Mouse (Mus musculus) liver, embryonic 14.5 days (tissue): ENCODE measurements around the gene Nenf. TPM values are rescaled to one million over a fixed set of nuclear protein-coding genes. Genes with fewer than 3 reads are reported as not detected.

ENCODE experiments used
- ATAC-seq: fragments of 200-750 bp; cut with Nextera tagmentation; 2 replicates; pipeline ENCODE4 v1.8.0; 2017; ENCODE audit warnings: moderate number of reproducible peaks, mild to moderate bottlenecking, moderate library complexity; ENCODE audit not compliant: insufficient read depth
- DNase-seq, 3 experiments: peaks; one replicate each; pipeline ENCODE4 v3.0.0-alpha.2; 2012 to 2013; ENCODE audit warnings: low read depth in 3 of 3, low spot score in 3 of 3
- H3K27ac ChIP-seq: fragments of 300-500 bp; sonication (generic); 2 replicates; pipeline ENCODE4 v1.5.1; 2014; ENCODE audit warnings: moderate library complexity, mild to moderate bottlenecking, control low read depth, inconsistent platforms
- H3K27me3 ChIP-seq: fragments of 300-500 bp; sonication (generic); 2 replicates; pipeline ENCODE4 v1.6.1; 2014; ENCODE audit warnings: mild to moderate bottlenecking, low read length, moderate library complexity; ENCODE audit not compliant: control insufficient read depth, insufficient read depth
- H3K36me3 ChIP-seq: fragments of 300-500 bp; sonication (generic); replicated peaks from 2 replicates; pipeline ENCODE4 v1.6.1; 2014; ENCODE audit warnings: low read depth; ENCODE audit not compliant: control insufficient read depth, insufficient read depth
- H3K4me1 ChIP-seq, 2 experiments: fragments of 200-500 bp in 1 of 2; fragments of 300-500 bp in 1 of 2; sonication (generic) in 1 of 2; replicated peaks; 2 replicates each; pipeline ENCODE4 v1.6.1; 2012 to 2014; ENCODE audit warnings: antibody characterized with exemption in 1 of 2, inconsistent platforms in 1 of 2, low read length in 1 of 2; ENCODE audit not compliant: control insufficient read depth in 2 of 2, insufficient read depth in 2 of 2
- H3K4me2 ChIP-seq: fragments of 300-500 bp; sonication (generic); 2 replicates; pipeline ENCODE4 v1.6.1; 2014; ENCODE audit warnings: low read depth, mild to moderate bottlenecking, control low read depth, moderate library complexity
- H3K4me3 ChIP-seq, 2 experiments: fragments of 200-500 bp in 1 of 2; fragments of 300-500 bp in 1 of 2; sonication (generic) in 1 of 2; 2 replicates each; pipeline ENCODE4 v1.5.1; 2012 to 2014; ENCODE audit warnings: low read depth in 2 of 2, low read length in 2 of 2, mild to moderate bottlenecking in 2 of 2, control low read depth in 1 of 2, inconsistent platforms in 1 of 2, moderate library complexity in 1 of 2; ENCODE audit not compliant: insufficient read depth in 1 of 2
- H3K9ac ChIP-seq: fragments of 300-500 bp; sonication (generic); replicated peaks from 2 replicates; pipeline ENCODE4 v1.6.1; 2014; ENCODE audit warnings: mild to moderate bottlenecking, control low read depth, moderate library complexity
- H3K9me3 ChIP-seq: fragments of 300-500 bp; sonication (generic); 2 replicates; pipeline ENCODE4 v1.6.1; 2016; ENCODE audit warnings: low read length, mixed read lengths; ENCODE audit not compliant: control insufficient read depth
- CTCF ChIP-seq: IDR thresholded peaks from 2 replicates; pipeline ENCODE4 v1.5.1; 2016; ENCODE audit warnings: antibody characterized with exemption, low read depth, control low read depth
- EP300 ChIP-seq: IDR thresholded peaks from 2 replicates; pipeline ENCODE4 v1.6.1; 2016; ENCODE audit warnings: antibody characterized with exemption, low read depth
- WGBS: fragments of 180-500 bp; shearing (Covaris S2); extraction: QIAGEN DNeasy Blood & Tissue Kit; methylation state at CpG from one replicate; pipeline ENCODE4 v1.1.7; 2014; ENCODE audit not compliant: insufficient replicate concordance; 5-methylcytosine and 5-hydroxymethylcytosine counted together
- polyA plus RNA-seq, 2 experiments: library from polyadenylated mRNA; depleted of rRNA in 1 of 2; stranded (reverse) in 1 of 2; unstranded in 1 of 2; fragments of >200 nt; fragmentation: Nextera tagmentation in 1 of 2; extraction: Ambion mirVana in 1 of 2; gene quantifications; 2 replicates each; pipeline versions ENCODE4 v1.2.1 to v1.2.3; 2012 to 2014

The Nenf gene
- polyA plus RNA-seq, 2 experiments = 29.4 to 34.9 TPM

GRCm38 (mm10) chr1:191281171-191281570 lies 36.8 kb downstream of the Nenf start:
- Histone ChIP-seq H3K36me3 (no peaks in the 10 kb centered on the region), H3K9me3 (no peaks in the 10 kb centered on the region), H3K9ac (no peak overlapping the region), H3K4me2 (no peak overlapping the region), H3K27me3 (no peaks in the 10 kb centered on the region), H3K27ac (no peak overlapping the region), H3K4me3 (no peak overlapping the region), H3K4me1 (peaks cover 0 to 5% of the 10 kb centered on the region in 2 experiments; a peak in 1 of 4 replicates)
- no peak for ATAC-seq
- peak in 1 of 3 experiments; percentile 33 for DNase-seq
- 23% methylated on average over 7 of the region's 7 CpGs for WGBS
- no peak for TF ChIP-seq EP300
- no peak for TF ChIP-seq CTCF

DNA sequence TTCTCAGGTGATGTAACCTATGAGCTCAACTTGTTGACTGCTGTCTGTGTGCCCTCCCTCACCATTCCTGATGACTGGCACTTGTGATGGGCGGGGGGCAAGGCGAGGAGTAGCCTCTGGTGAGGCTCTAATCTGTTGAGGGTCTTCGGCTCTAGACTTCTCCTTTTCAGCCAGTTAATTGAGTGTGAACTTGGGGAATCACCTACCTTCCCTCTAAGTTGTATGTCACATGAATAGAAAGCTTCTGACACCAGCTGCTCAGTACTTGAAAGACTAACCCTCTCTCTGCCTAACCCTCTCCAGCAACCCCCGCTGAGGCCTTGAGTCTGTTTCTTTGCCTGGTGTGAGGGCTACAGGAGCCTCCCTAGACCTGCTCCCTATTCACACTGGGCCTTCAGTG lies 39.7 kb downstream of the Nenf start:
- TF ChIP-seq EP300 = no peak
- TF ChIP-seq CTCF = no peak
- H3K27me3 ChIP-seq = no peaks in the 10 kb centered on the region
- no peaks in the 10 kb centered on the region for H3K9me3 ChIP-seq
- no peaks in the 10 kb centered on the region for H3K36me3 ChIP-seq
- 56% methylated on average over 4 of the region's 4 CpGs for WGBS
- ATAC-seq (no peak), DNase-seq (no peak)
- H3K27ac ChIP-seq = no peak overlapping the region
- H3K4me2 ChIP-seq = no peak overlapping the region
- no peak overlapping the region for H3K4me3 ChIP-seq
- H3K9ac ChIP-seq = no peak overlapping the region
- peaks cover 0 to 5% of the 10 kb centered on the region in 2 experiments; a peak in 1 of 4 replicates for H3K4me1 ChIP-seq

- H3K27ac ChIP-seq = no peak overlapping the region
- no peak overlapping the region for H3K4me3 ChIP-seq
- H3K4me2 ChIP-seq = no peak overlapping the region
- H3K9ac ChIP-seq = no peak overlapping the region
- no peaks in the 10 kb centered on the region for H3K27me3 ChIP-seq
- H3K9me3 ChIP-seq = no peaks in the 10 kb centered on the region
- ATAC-seq (peak; percentile 68), DNase-seq (peak; percentile 46 to 50 (median 47))
- TF ChIP-seq CTCF = no peak
- no peak for TF ChIP-seq EP300
- H3K4me1 ChIP-seq = peaks cover 0 to 5% of the 10 kb centered on the region in 2 experiments; a peak in 1 of 4 replicates
- 54% methylated on average over 14 of the region's 14 CpGs for WGBS
- no peaks in the 10 kb centered on the region for H3K36me3 ChIP-seq
Measured at GRCm38 (mm10) chr1:191277549-191278059, 40.4 kb downstream of the Nenf start.

- Histone ChIP-seq H3K4me1 (peaks cover 0 to 5% of the 10 kb centered on the region in 2 experiments; a peak in 1 of 4 replicates), H3K4me2 (no peak overlapping the region), H3K9me3 (no peaks in the 10 kb centered on the region), H3K36me3 (no peaks in the 10 kb centered on the region), H3K27me3 (no peaks in the 10 kb centered on the region), H3K27ac (no peak overlapping the region), H3K4me3 (no peak overlapping the region), H3K9ac (no peak overlapping the region)
- no peak for TF ChIP-seq CTCF
- no peak for TF ChIP-seq EP300
- ATAC-seq (no peak), DNase-seq (no peak)
- whole genome bisulfite sequencing = 79% methylated on average over 7 of the region's 7 CpGs
Measured at GRCm38 (mm10) chr1:191276181-191276580, 41.8 kb downstream of the Nenf start.

DNA sequence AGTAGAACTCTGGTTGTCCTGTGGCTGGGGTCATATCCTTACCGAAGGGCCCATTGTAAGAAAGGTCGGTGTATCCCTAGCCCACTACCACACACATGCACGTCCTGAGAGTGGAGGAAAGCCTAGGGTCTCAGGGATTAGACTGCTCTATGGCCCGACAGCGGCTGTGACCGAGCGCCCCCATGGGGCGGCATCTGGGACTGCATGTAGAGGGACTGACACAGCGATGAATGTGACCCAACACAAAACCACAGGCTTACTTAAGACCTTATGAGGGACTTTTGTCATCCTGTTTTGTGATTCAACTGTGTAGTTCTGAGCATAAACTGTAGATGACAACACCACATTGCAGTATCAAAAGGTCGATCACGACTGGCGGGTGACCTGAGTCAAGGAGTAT lies 42.5 kb downstream of the Nenf start:
- Histone ChIP-seq H3K27ac (no peak overlapping the region), H3K4me2 (no peak overlapping the region), H3K9me3 (no peaks in the 10 kb centered on the region), H3K36me3 (no peaks in the 10 kb centered on the region), H3K4me1 (peaks cover 0 to 5% of the 10 kb centered on the region in 2 experiments; a peak in 1 of 4 replicates), H3K27me3 (no peaks in the 10 kb centered on the region), H3K9ac (no peak overlapping the region), H3K4me3 (no peak overlapping the region)
- DNase-seq (peak in 2 of 3 experiments; percentile 17 to 54), ATAC-seq (no peak)
- 4% methylated on average over 12 of the region's 12 CpGs for WGBS
- TF ChIP-seq EP300 = no peak
- TF ChIP-seq CTCF = peak; percentile 90
